Mouse (Mus musculus) lung, embryonic 14.5 days (tissue): Measurements from ENCODE around the gene Spred3. TPM values are rescaled to one million over a fixed set of nuclear protein-coding genes. Genes with fewer than 3 reads are reported as not detected.
A peak's percentile ranks its signal among the peaks of the same experiment; 100 is the strongest.
"Not testable (repeated sequence)": the region's sequence is repeated elsewhere in the genome, so short reads cannot be mapped to it uniquely, and the experiment has no call there.

ENCODE experiments used
- ATAC-seq: fragments of 200-750 bp; cut with Nextera tagmentation; 2 replicates; pipeline ENCODE4 v1.8.0; 2017; ENCODE audit warnings: mild to moderate bottlenecking, moderate TSS enrichment, moderate library complexity; ENCODE audit not compliant: insufficient read depth
- DNase-seq: peaks from one replicate; pipeline ENCODE4 v3.0.0-alpha.2; 2015
- H3K27ac ChIP-seq: fragments of 300-500 bp; sonication (generic); 2 replicates; pipeline ENCODE4 v1.5.1; 2014; ENCODE audit warnings: low read depth, mild to moderate bottlenecking, moderate library complexity
- H3K27me3 ChIP-seq: fragments of 300-500 bp; sonication (generic); 2 replicates; pipeline ENCODE4 v1.6.1; 2014; ENCODE audit warnings: low read length, control low read depth; ENCODE audit not compliant: insufficient read depth
- H3K36me3 ChIP-seq: fragments of 300-500 bp; sonication (generic); 2 replicates; pipeline ENCODE4 v1.6.1; 2014; ENCODE audit warnings: control low read depth; ENCODE audit not compliant: insufficient read depth
- H3K4me1 ChIP-seq: fragments of 300-500 bp; sonication (generic); 2 replicates; pipeline ENCODE4 v1.6.1; 2014; ENCODE audit warnings: antibody characterized with exemption, control low read depth; ENCODE audit not compliant: insufficient read depth
- H3K4me2 ChIP-seq: fragments of 300-500 bp; sonication (generic); 2 replicates; pipeline ENCODE4 v1.6.1; 2014; ENCODE audit warnings: mild to moderate bottlenecking
- H3K4me3 ChIP-seq: fragments of 300-500 bp; sonication (generic); 2 replicates; pipeline ENCODE4 v1.5.1; 2014; ENCODE audit warnings: low read depth, low read length
- H3K9ac ChIP-seq: fragments of 300-500 bp; sonication (generic); 2 replicates; pipeline ENCODE4 v1.6.1; 2014
- H3K9me3 ChIP-seq: fragments of 300-500 bp; sonication (generic); 2 replicates; pipeline ENCODE4 v1.6.1; 2016; ENCODE audit warnings: low read depth, low read length, control low read depth
- CTCF ChIP-seq: IDR thresholded peaks from 2 replicates; pipeline ENCODE4 v1.5.1; 2016; ENCODE audit warnings: antibody characterized with exemption, low read depth
- WGBS: fragments of 180-500 bp; shearing (Covaris S2); extraction: QIAGEN DNeasy Blood & Tissue Kit; methylation state at CpG from one replicate; pipeline ENCODE4 v1.1.7; 2014; 5-methylcytosine and 5-hydroxymethylcytosine counted together
- polyA plus RNA-seq: library from polyadenylated mRNA; unstranded; fragments of >200 nt; fragmentation: Nextera tagmentation; extraction: Ambion mirVana; gene quantifications from 2 replicates; pipeline ENCODE4 v1.2.1, GENCODE M21; 2014

The Spred3 gene
- polyA plus RNA-seq, 1 experiment from 2014 or later: 1.7 TPM

- 4% methylated on average over 34 of the region's 34 CpGs for WGBS
- Histone ChIP-seq H3K9me3 (peaks cover 3% of the 10 kb centered on the region; the same call in 1 of the 2 replicates), H3K4me2 (peak overlapping the region; percentile 62), H3K27me3 (peaks cover 6% of the 10 kb centered on the region; the same call in 1 of the 2 replicates), H3K4me3 (peak overlapping the region; percentile 33), H3K4me1 (peaks cover 7% of the 10 kb centered on the region; the same call in 1 of the 2 replicates), H3K27ac (peak overlapping the region; percentile 80), H3K9ac (no peak overlapping the region), H3K36me3 (no peaks in the 10 kb centered on the region)
- ATAC-seq: peak; percentile 85
- TF ChIP-seq CTCF: no peak
- peak; percentile 94 for DNase-seq
These were observed 41.4 kb upstream of the Spred3 start for GRCm38 (mm10) chr7:29211415-29212198.

DNA sequence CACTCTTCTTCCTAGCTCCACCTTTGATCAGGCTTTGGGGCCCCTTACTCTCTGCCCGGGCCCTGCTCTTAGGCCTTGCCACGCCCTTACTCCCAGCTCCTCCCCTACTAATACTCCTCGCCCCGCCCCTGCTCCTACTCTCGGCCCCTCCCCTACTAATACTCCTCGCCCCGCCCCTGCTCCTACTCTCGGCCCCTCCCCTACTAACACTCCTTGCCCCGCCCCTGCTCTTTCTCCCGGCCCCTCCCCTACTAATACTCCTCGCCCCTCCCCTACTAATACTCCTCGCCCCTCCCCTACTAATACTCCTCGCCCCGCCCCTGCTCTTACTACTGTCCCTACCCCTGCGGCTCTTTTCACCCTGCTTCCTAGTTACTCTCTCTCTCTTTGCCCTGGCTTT lies 40.8 kb upstream of the Spred3 start:
- ATAC-seq (peak; percentile 11; the same call in 1 of the 2 replicates), DNase-seq (peak; percentile 14)
- not testable (repeated sequence) for H3K9me3 ChIP-seq, H3K4me1 ChIP-seq, H3K36me3 ChIP-seq, H3K27me3 ChIP-seq, H3K9ac ChIP-seq
- H3K4me2 ChIP-seq: peak overlapping the region; percentile 62
- 22% methylated on average over 12 of the region's 15 CpGs for WGBS
- peak overlapping the region; percentile 80; the same call in 1 of the 2 replicates for H3K27ac ChIP-seq
- peak overlapping the region; percentile 33 for H3K4me3 ChIP-seq

- Histone ChIP-seq H3K36me3 (no peaks in the 10 kb centered on the region), H3K27ac (no peak overlapping the region)
- WGBS: 76% methylated on average over 6 of the region's 6 CpGs
These were observed 32.4 kb upstream of the Spred3 start for GRCm38 (mm10) chr7:29202577-29202976.

GRCm38 (mm10) chr7:29194230-29194629 lies 24.0 kb upstream of the Spred3 start:
- H3K9me3 ChIP-seq, H3K4me1 ChIP-seq, H3K9ac ChIP-seq, H3K4me2 ChIP-seq, DNase-seq, ATAC-seq, H3K27me3 ChIP-seq, H3K36me3 ChIP-seq, H3K4me3 ChIP-seq, H3K27ac ChIP-seq: not testable (repeated sequence)
- WGBS: 90% methylated on average over 1 of the region's 1 CpGs

More at GRCm38 (mm10) chr7:29202577-29202976, 32.4 kb upstream of the Spred3 start:
- no peaks in the 10 kb centered on the region for H3K9me3 ChIP-seq
- no peak for TF ChIP-seq CTCF
- no peaks in the 10 kb centered on the region for H3K27me3 ChIP-seq
- no peak overlapping the region for H3K4me2 ChIP-seq
- no peaks in the 10 kb centered on the region for H3K4me1 ChIP-seq
- no peak overlapping the region for H3K4me3 ChIP-seq
- ATAC-seq (no peak), DNase-seq (no peak)
- H3K9ac ChIP-seq: no peak overlapping the region

- WGBS: 91% methylated on average over 4 of the region's 4 CpGs
- not testable (repeated sequence) for H3K4me3 ChIP-seq, ATAC-seq, H3K9ac ChIP-seq, H3K9me3 ChIP-seq, H3K4me1 ChIP-seq, H3K27ac ChIP-seq, DNase-seq, H3K27me3 ChIP-seq, H3K4me2 ChIP-seq
- H3K36me3 ChIP-seq: peaks cover 17% of the 10 kb centered on the region
These were observed 11.1 kb upstream of the Spred3 start for GRCm38 (mm10) chr7:29181323-29181722.

- no peak for TF ChIP-seq CTCF
- WGBS: 40% methylated on average over 5 of the region's 5 CpGs
- no peak for DNase-seq
- Histone ChIP-seq H3K4me1 (0 out of 2 replicates have a peak, but pooled peaks cover 7% of the 10 kb centered on the region), H3K4me3 (peak overlapping the region; percentile 83), H3K36me3 (peaks cover 21% of the 10 kb centered on the region), H3K4me2 (peak overlapping the region; percentile 85), H3K27me3 (no peaks in the 10 kb centered on the region), H3K9ac (no peak overlapping the region), H3K27ac (no peak overlapping the region), H3K9me3 (no peaks in the 10 kb centered on the region)
- ATAC-seq: no peak; the same call in 1 of the 2 replicates
These were observed 10.6 kb upstream of the Spred3 start for GRCm38 (mm10) chr7:29180854-29181236.

- DNase-seq: peak; percentile 99
- Histone ChIP-seq H3K4me1 (0 out of 2 replicates have a peak, but pooled peaks cover 7% of the 10 kb centered on the region), H3K9me3 (no peaks in the 10 kb centered on the region), H3K4me3 (peak within 1 kb of the TSS; percentile 83), H3K4me2 (peak within 1 kb of the TSS; percentile 85), H3K27me3 (no peaks in the 10 kb centered on the region), H3K36me3 (peaks cover 27% of the 10 kb centered on the region), H3K9ac (peak within 1 kb of the TSS; percentile 83), H3K27ac (peak within 1 kb of the TSS; percentile 60)
- under 1% methylated on average over 62 of the region's 62 CpGs for WGBS
- TF ChIP-seq CTCF: peak; percentile 61
- peak; percentile 96 for ATAC-seq
These were observed 10.1 kb upstream of the Spred3 start, which contains the start of gene Psmd8 for GRCm38 (mm10) chr7:29180077-29180853. TSS of gene Psmd8 (minus strand) at chr7:29180701.
